Mouse (Mus musculus): ENCODE results near the gene Irf4. TPM values are rescaled to one million over a fixed set of nuclear protein-coding genes. Genes with fewer than 3 reads are reported as not detected.

Irf4 gene
- polyA plus RNA-seq, 1 experiment from 2014 or later, result 0.22 TPM

DNA sequence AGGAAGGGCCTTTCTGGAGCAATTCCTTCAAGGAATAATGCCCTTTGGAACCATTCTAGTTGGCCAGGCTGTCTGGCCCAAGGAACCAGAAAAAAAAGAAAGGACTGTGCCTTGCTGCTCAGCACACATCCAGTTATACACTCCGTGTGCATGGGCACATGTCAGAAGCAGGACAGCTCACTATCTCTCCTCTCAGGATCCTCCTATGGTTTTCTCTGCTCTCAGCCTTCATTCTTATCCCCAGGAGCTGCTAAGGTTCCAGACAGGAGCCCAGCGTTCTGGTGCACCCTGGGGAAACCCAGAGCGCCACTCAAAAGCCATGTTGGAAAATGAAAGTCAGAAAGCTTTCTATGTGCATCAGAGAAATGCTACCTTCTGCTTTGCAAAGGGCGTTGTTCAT, 33.5 kb upstream of the Irf4 start:
- no peak overlapping the region for H3K27ac ChIP-seq (ENCODE audit: low read length)

DNA sequence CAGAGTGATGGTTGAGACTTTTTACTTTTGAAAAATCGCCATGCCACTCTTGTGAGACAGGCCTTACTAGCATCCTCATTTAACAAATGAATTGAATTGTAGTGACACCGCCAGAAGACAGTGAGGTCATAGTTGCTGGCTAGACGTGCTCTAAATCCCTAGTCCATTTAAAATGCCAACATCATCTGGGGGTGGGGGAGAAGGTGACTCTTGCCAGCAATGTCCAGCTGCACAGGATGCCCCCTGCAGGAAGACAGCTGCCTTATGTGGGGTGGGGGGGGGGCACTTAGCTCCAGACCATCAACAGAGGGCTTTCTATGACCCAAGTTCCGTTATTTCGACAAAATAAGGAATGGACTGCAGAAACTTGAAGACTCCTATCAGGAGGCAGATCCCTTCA, 32.4 kb upstream of the Irf4 start:
- no peak for ATAC-seq (replicated peaks; ENCODE audit: extremely low read depth, insufficient read depth, low FRiP score)
- H3K4me2 ChIP-seq (ENCODE audit: low read depth, low read length), result no peak overlapping the region
- 73% methylated on average over 5 of the region's 5 CpGs for WGBS
- H3K9me3 ChIP-seq (replicated peaks; ENCODE audit: control insufficient read depth, low read length), result no peaks in the 10 kb centered on the region
- H3K27me3 ChIP-seq (ENCODE audit: control insufficient read depth, insufficient read depth, low read length), result no peaks in the 10 kb centered on the region
- no peak overlapping the region for H3K4me3 ChIP-seq (ENCODE audit: low read length)
- no peaks in the 10 kb centered on the region for H3K36me3 ChIP-seq (ENCODE audit: control insufficient read depth, insufficient read depth)
- no peak overlapping the region for H3K9ac ChIP-seq (ENCODE audit: low read length)
- H3K27ac ChIP-seq (ENCODE audit: low read length), result no peak overlapping the region
- no peaks in the 10 kb centered on the region for H3K4me1 ChIP-seq (ENCODE audit: control insufficient read depth, insufficient read depth, low read length)

More for the DNA sequence above, 33.5 kb upstream of the Irf4 start:
- H3K9me3 ChIP-seq (replicated peaks; ENCODE audit: control insufficient read depth, low read length), result no peaks in the 10 kb centered on the region
- ATAC-seq (replicated peaks; ENCODE audit: extremely low read depth, insufficient read depth, low FRiP score), result no peak
- no peaks in the 10 kb centered on the region for H3K4me1 ChIP-seq (ENCODE audit: control insufficient read depth, insufficient read depth, low read length)
- H3K4me2 ChIP-seq (ENCODE audit: low read depth, low read length), result no peak overlapping the region
- WGBS, result 75% methylated on average over 4 of the region's 4 CpGs
- H3K36me3 ChIP-seq (ENCODE audit: control insufficient read depth, insufficient read depth), result no peaks in the 10 kb centered on the region
- no peak overlapping the region for H3K9ac ChIP-seq (ENCODE audit: low read length)
- no peaks in the 10 kb centered on the region for H3K27me3 ChIP-seq (ENCODE audit: control insufficient read depth, insufficient read depth, low read length)
- no peak overlapping the region for H3K4me3 ChIP-seq (ENCODE audit: low read length)

DNA sequence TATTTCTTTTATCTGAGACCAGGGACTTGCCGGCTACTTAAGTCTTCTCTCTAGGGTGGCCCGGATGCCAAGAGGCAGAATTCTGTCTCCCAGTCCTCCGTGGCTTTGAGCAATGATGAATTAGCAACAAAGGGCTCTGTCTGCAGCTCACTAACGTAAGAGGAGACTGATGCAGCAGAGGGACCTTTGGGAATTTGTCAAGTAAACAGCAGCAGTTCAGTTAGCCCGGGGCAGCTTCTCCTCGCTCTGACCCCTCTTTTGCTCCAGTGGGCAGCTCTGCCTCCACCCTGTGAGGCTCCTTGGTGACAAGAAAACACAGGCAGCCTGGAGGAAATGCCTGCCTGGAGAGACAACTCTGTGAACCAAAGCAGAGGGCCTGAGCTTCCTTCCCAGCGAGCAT, 26.4 kb upstream of the Irf4 start:
- no peak overlapping the region for H3K27ac ChIP-seq (ENCODE audit: low read length)
- no peak overlapping the region for H3K9ac ChIP-seq (ENCODE audit: low read length)
- no peaks in the 10 kb centered on the region for H3K27me3 ChIP-seq (ENCODE audit: control insufficient read depth, insufficient read depth, low read length)
- no peak for ATAC-seq (replicated peaks; ENCODE audit: extremely low read depth, insufficient read depth, low FRiP score)
- 22% methylated on average over 7 of the region's 7 CpGs for WGBS
- H3K4me2 ChIP-seq (ENCODE audit: low read depth, low read length), result no peak overlapping the region
- no peaks in the 10 kb centered on the region for H3K4me1 ChIP-seq (ENCODE audit: control insufficient read depth, insufficient read depth, low read length)
- H3K36me3 ChIP-seq (ENCODE audit: control insufficient read depth, insufficient read depth), result no peaks in the 10 kb centered on the region
- H3K4me3 ChIP-seq (ENCODE audit: low read length), result no peak overlapping the region
- no peaks in the 10 kb centered on the region for H3K9me3 ChIP-seq (replicated peaks; ENCODE audit: control insufficient read depth, low read length)

DNA sequence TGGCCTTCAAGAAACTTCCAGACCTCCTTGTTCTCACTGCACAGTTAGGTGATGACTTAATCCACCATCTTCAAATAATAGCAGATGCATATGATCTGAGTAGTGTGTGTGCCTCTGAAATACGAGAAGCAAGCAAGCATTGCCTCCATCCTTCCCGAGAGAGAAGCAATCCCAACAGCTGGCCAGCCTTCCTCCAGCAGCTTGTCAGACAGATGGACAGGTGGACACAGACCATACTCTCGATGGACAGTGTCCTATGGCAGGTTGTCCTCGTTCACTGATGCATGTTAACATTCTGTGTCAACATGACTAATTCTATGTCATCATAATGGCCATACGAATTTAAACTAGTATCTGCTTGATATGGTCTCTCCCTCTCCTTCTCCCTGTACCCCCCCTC, 25.8 kb upstream of the Irf4 start:
- Histone ChIP-seq H3K9me3 (replicated peaks; ENCODE audit: control insufficient read depth, low read length) (no peaks in the 10 kb centered on the region), H3K27ac (ENCODE audit: low read length) (no peak overlapping the region), H3K4me3 (ENCODE audit: low read length) (no peak overlapping the region), H3K4me2 (ENCODE audit: low read depth, low read length) (no peak overlapping the region), H3K4me1 (ENCODE audit: control insufficient read depth, insufficient read depth, low read length) (no peaks in the 10 kb centered on the region), H3K9ac (ENCODE audit: low read length) (no peak overlapping the region), H3K36me3 (ENCODE audit: control insufficient read depth, insufficient read depth) (no peaks in the 10 kb centered on the region), H3K27me3 (ENCODE audit: control insufficient read depth, insufficient read depth, low read length) (no peaks in the 10 kb centered on the region)
- no peak for ATAC-seq (replicated peaks; ENCODE audit: extremely low read depth, insufficient read depth, low FRiP score)
- 58% methylated on average over 5 of the region's 5 CpGs for WGBS

DNA sequence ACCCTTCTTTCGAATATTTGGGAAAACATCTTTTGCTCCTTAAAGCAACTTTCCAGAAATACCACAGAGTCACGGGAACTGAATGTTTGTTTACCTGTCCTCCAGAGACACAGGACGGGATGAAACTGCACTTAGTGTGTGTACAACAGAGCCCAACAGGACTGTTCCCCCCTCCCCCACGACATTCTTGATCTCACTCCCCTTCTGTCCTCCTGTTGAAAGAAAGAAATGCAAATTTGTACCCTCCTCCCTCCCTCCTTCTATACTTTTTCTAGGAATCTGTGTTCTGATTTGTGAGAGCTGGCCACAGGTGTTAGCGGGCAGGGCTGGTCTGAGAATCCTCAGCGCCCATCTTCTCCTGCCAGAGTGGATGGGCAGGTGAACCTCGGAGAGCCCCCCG, 25.2 kb upstream of the Irf4 start:
- H3K9ac ChIP-seq (ENCODE audit: low read length), result no peak overlapping the region
- no peaks in the 10 kb centered on the region for H3K4me1 ChIP-seq (ENCODE audit: control insufficient read depth, insufficient read depth, low read length)
- no peak overlapping the region for H3K4me2 ChIP-seq (ENCODE audit: low read depth, low read length)
- ATAC-seq (replicated peaks; ENCODE audit: extremely low read depth, insufficient read depth, low FRiP score), result no peak
- no peak overlapping the region for H3K27ac ChIP-seq (ENCODE audit: low read length)
- H3K4me3 ChIP-seq (ENCODE audit: low read length), result no peak overlapping the region
- H3K27me3 ChIP-seq (ENCODE audit: control insufficient read depth, insufficient read depth, low read length), result no peaks in the 10 kb centered on the region
- 62% methylated on average over 8 of the region's 8 CpGs for WGBS
- H3K36me3 ChIP-seq (ENCODE audit: control insufficient read depth, insufficient read depth), result no peaks in the 10 kb centered on the region
- no peaks in the 10 kb centered on the region for H3K9me3 ChIP-seq (replicated peaks; ENCODE audit: control insufficient read depth, low read length)

DNA sequence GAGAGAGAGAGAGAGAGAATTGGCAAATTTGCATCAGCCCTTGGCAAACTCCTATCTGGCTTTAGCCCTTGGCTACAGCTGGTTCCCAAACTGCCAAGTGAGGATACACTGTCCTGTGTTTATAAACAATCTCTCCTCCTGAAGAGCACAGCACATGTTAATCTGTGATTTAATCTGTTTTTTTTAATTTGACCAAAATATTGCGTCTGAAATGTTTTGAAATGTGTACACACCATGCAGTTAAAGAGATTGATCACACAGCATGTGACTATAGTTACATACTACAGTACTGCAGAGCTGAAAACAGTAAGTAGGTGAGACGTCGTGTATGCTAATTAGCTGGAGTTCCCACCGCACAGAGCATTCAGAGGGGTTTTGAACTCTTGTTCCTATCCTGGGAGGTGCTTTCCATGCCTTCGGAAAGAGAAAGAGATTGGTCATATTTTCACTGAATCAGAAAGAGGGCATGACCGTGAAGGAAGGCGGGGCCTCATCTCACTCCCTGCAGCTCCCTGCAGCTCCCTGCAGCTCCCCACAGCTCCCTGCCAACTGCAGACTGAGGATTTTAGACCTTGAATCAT, 24.2 kb upstream of the Irf4 start:
- no peak for ATAC-seq (replicated peaks; ENCODE audit: extremely low read depth, insufficient read depth, low FRiP score)
- WGBS, result 27% methylated on average over 7 of the region's 7 CpGs
- no peaks in the 10 kb centered on the region for H3K36me3 ChIP-seq (ENCODE audit: control insufficient read depth, insufficient read depth)
- H3K27ac ChIP-seq (ENCODE audit: low read length), result no peak overlapping the region
- H3K9ac ChIP-seq (ENCODE audit: low read length), result no peak overlapping the region
- 0 out of 2 replicates have a peak overlapping the region, but pooled peaks have one; percentile 11 for H3K4me3 ChIP-seq (ENCODE audit: low read length)
- peak overlapping the region; percentile 41 for H3K4me2 ChIP-seq (ENCODE audit: low read depth, low read length)
- no peaks in the 10 kb centered on the region for H3K27me3 ChIP-seq (ENCODE audit: control insufficient read depth, insufficient read depth, low read length)
- no peaks in the 10 kb centered on the region for H3K9me3 ChIP-seq (replicated peaks; ENCODE audit: control insufficient read depth, low read length)
- H3K4me1 ChIP-seq (ENCODE audit: control insufficient read depth, insufficient read depth, low read length), result peaks cover 3% of the 10 kb centered on the region; the same call in 1 of the 2 replicates

DNA sequence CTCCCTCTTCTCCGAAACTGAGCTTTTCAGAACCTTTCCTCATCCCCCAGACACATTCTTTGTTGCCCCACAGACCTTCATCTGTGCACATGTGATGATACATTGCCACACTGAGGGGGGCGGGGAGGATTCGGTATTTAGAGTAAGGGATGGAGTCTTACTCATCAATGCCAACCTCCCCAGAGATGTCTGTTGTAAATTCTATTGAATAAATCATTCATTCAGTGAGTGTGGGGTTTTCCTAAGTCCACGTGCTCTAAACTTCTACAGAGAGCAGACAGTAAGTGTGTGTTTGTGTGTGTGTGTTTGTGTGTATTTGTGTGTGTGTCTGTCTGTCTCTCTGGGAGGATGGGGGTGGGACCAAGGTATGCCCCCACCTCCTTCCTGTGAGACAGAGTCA, 22.1 kb upstream of the Irf4 start:
- H3K27ac ChIP-seq (ENCODE audit: low read length), result no peak overlapping the region
- H3K4me1 ChIP-seq (ENCODE audit: control insufficient read depth, insufficient read depth, low read length), result peaks cover 3% of the 10 kb centered on the region; the same call in 1 of the 2 replicates
- 87% methylated on average over 4 of the region's 4 CpGs for WGBS
- H3K36me3 ChIP-seq (ENCODE audit: control insufficient read depth, insufficient read depth), result no peaks in the 10 kb centered on the region
- no peak for ATAC-seq (replicated peaks; ENCODE audit: extremely low read depth, insufficient read depth, low FRiP score)
- H3K9ac ChIP-seq (ENCODE audit: low read length), result no peak overlapping the region
- H3K9me3 ChIP-seq (replicated peaks; ENCODE audit: control insufficient read depth, low read length), result no peaks in the 10 kb centered on the region
- H3K4me3 ChIP-seq (ENCODE audit: low read length), result no peak overlapping the region
- no peaks in the 10 kb centered on the region for H3K27me3 ChIP-seq (ENCODE audit: control insufficient read depth, insufficient read depth, low read length)
- H3K4me2 ChIP-seq (ENCODE audit: low read depth, low read length), result no peak overlapping the region

DNA sequence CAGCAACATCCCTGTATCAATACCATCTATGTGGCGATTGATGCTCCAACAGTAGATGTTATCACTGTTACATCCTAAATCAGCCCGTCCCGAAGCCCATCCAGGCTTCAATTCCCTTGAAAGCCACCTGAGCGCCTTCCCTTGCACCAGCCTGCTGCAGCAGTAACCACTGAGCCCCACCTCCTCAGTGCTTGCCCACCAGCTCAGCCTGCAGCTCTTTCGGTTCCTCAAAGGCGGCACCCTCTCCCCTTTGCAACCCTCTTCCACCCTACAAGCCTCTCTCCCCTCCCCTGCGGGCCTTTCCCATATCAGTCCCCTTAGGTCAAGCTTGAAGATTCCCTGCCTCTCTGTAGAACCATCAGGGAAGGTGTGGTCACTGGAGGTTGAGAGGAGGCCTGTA, 20.9 kb upstream of the Irf4 start:
- Histone ChIP-seq H3K4me1 (ENCODE audit: control insufficient read depth, insufficient read depth, low read length) (peaks cover 3% of the 10 kb centered on the region; the same call in 1 of the 2 replicates), H3K9ac (ENCODE audit: low read length) (no peak overlapping the region), H3K9me3 (replicated peaks; ENCODE audit: control insufficient read depth, low read length) (no peaks in the 10 kb centered on the region), H3K36me3 (ENCODE audit: control insufficient read depth, insufficient read depth) (no peaks in the 10 kb centered on the region), H3K4me3 (ENCODE audit: low read length) (no peak overlapping the region), H3K4me2 (ENCODE audit: low read depth, low read length) (no peak overlapping the region), H3K27me3 (ENCODE audit: control insufficient read depth, insufficient read depth, low read length) (no peaks in the 10 kb centered on the region), H3K27ac (ENCODE audit: low read length) (no peak overlapping the region)
- ATAC-seq (replicated peaks; ENCODE audit: extremely low read depth, insufficient read depth, low FRiP score), result 0 out of 2 replicates have a peak, but pooled peaks have one; percentile 10
- WGBS, result 77% methylated on average over 7 of the region's 7 CpGs

DNA sequence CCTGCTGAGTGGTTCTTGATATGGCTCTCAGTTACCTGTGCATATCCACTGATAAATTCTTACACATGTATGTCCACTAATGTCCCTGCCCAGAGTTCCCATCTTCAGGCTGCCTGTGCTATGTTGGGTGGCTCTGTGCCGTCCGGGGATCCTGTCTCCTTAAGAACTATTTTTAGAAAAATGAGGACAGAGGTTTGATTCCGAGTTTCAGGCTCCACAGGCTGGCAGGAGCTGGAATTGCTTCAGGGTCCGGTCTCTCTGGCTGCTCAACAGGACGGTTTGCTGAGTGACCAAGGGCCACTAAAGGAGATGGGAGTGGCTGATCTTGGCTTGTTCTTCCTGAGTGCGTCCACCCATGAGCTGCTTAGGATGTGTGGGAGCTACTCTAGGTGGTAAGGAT, 19.8 kb upstream of the Irf4 start:
- Histone ChIP-seq H3K36me3 (ENCODE audit: control insufficient read depth, insufficient read depth) (no peaks in the 10 kb centered on the region), H3K4me2 (ENCODE audit: low read depth, low read length) (peak overlapping the region; percentile 42), H3K4me1 (ENCODE audit: control insufficient read depth, insufficient read depth, low read length) (peaks cover 3% of the 10 kb centered on the region; the same call in 1 of the 2 replicates), H3K9me3 (replicated peaks; ENCODE audit: control insufficient read depth, low read length) (no peaks in the 10 kb centered on the region), H3K4me3 (ENCODE audit: low read length) (no peak overlapping the region), H3K27me3 (ENCODE audit: control insufficient read depth, insufficient read depth, low read length) (no peaks in the 10 kb centered on the region), H3K27ac (ENCODE audit: low read length) (no peak overlapping the region), H3K9ac (ENCODE audit: low read length) (no peak overlapping the region)
- 10% methylated on average over 6 of the region's 6 CpGs for WGBS
- ATAC-seq (replicated peaks; ENCODE audit: extremely low read depth, insufficient read depth, low FRiP score), result no peak
